Mouse (Mus musculus): Measurements from ENCODE around the gene Pald1. TPM values are rescaled to one million over a fixed set of nuclear protein-coding genes. Genes with fewer than 3 reads are reported as not detected.

The Pald1 gene
- polyA plus RNA-seq, 1 experiment from 2014 or later, result 16.1 TPM

DNA sequence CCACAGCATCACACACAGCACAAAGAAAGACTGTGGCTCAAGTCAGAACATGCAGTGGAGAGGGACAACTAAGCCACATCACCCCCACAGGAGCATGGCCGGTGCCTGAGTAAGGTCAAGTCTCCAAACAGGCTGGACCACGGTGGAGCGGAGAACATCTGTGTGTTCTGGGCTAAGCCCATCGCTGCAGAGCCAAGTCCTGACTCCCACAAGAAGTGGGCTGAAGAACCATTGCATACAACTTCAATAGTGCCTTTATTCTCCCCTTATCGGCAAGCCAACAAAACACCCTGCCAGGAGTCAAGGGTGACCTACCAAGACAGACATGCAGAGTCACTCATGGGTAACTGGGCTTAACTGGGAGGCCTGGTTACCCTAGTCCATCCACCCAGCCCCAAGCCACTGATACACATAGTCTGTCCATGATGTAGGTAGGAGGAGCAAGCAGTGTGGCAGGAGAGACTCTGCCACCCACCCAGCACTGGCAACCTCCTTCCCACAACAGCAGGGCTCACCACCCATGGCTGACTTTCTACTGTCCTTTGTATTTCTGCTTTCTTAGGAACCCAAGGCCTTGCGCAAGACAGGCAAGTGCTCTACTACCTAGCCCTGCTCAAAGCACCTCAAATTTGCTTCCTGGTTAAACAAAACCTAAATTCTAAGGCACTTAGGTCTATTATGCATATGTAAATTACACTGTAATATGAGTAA is 8.4 kb downstream of the Pald1 start:
- Histone ChIP-seq H3K4me1 (ENCODE audit: control insufficient read depth, insufficient read depth, low read length) (peaks cover 3% of the 10 kb centered on the region; the same call in 1 of the 2 replicates), H3K27ac (replicated peaks; ENCODE audit: low read depth, low read length) (no peak overlapping the region)

DNA sequence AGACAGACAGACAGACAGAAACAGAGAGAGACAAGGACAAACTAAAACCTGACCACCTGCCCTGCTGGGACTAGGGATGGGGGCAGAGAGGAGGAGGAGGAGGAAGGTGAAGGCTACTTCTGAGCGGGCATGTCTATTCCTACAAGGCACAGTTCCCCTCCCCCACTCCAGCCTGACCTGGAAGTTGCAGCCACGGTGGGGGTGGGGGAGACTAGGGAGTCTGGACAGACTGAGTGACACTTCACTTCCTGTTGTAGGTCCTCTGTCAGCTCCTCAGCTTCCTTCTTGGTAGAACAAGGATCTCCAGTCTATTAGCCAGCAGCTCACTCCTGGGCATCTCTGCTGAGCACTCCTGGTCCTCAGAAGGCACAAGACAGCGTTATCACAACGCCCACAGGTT is 9.3 kb downstream of the Pald1 start:
- peak; percentile 25 for DNase-seq (ENCODE audit: low spot score)
- Histone ChIP-seq H3K9me3 (replicated peaks; ENCODE audit: control insufficient read depth, low read length) (no peaks in the 10 kb centered on the region), H3K27ac (replicated peaks; ENCODE audit: low read depth, low read length) (no peak overlapping the region), H3K4me3 (ENCODE audit: low read depth, low read length) (no peak overlapping the region), H3K27me3 (ENCODE audit: control insufficient read depth, insufficient read depth, low read length) (no peaks in the 10 kb centered on the region), H3K9ac (replicated peaks; ENCODE audit: low read length) (no peak overlapping the region), H3K4me2 (ENCODE audit: low read depth, low read length) (no peak overlapping the region), H3K36me3 (replicated peaks; ENCODE audit: control insufficient read depth, insufficient read depth, low read depth, low read length) (no peaks in the 10 kb centered on the region), H3K4me1 (ENCODE audit: control insufficient read depth, insufficient read depth, low read length) (peaks cover 3% of the 10 kb centered on the region; the same call in 1 of the 2 replicates)
- ATAC-seq (replicated peaks; ENCODE audit: insufficient number of reproducible peaks, low FRiP score, low TSS enrichment, low read depth), result no peak
- 31% methylated on average over 4 of the region's 4 CpGs for whole genome bisulfite sequencing

More for the DNA sequence above, 8.4 kb downstream of the Pald1 start:
- ATAC-seq (replicated peaks; ENCODE audit: insufficient number of reproducible peaks, low FRiP score, low TSS enrichment, low read depth) (no peak), DNase-seq (ENCODE audit: low spot score) (no peak)
- Histone ChIP-seq H3K9ac (replicated peaks; ENCODE audit: low read length) (no peak overlapping the region), H3K36me3 (replicated peaks; ENCODE audit: control insufficient read depth, insufficient read depth, low read depth, low read length) (no peaks in the 10 kb centered on the region), H3K27me3 (ENCODE audit: control insufficient read depth, insufficient read depth, low read length) (no peaks in the 10 kb centered on the region), H3K9me3 (replicated peaks; ENCODE audit: control insufficient read depth, low read length) (no peaks in the 10 kb centered on the region), H3K4me3 (ENCODE audit: low read depth, low read length) (no peak overlapping the region), H3K4me2 (ENCODE audit: low read depth, low read length) (no peak overlapping the region)
- WGBS, result 78% methylated on average over 6 of the region's 6 CpGs

DNA sequence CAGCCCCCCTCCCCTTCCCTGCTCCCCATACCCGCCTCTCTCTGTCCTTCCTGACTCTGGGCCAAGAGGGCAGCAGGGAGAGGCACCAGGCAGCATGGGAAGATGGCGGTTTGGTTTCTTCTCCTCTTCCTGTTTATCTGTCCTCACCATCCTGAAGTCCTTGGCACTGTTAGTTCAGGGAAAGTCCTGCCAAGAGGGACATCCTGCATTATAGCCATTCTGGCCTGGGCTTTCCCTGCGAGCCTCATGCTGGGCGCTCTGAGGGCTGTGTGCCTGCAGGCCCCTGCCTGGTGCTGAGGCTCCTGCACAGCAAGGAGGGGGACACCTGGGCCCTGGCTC is 10.8 kb downstream of the Pald1 start:
- Histone ChIP-seq H3K36me3 (replicated peaks; ENCODE audit: control insufficient read depth, insufficient read depth, low read depth, low read length) (no peaks in the 10 kb centered on the region), H3K27me3 (ENCODE audit: control insufficient read depth, insufficient read depth, low read length) (no peaks in the 10 kb centered on the region), H3K27ac (replicated peaks; ENCODE audit: low read depth, low read length) (no peak overlapping the region), H3K9me3 (replicated peaks; ENCODE audit: control insufficient read depth, low read length) (no peaks in the 10 kb centered on the region), H3K9ac (replicated peaks; ENCODE audit: low read length) (no peak overlapping the region), H3K4me1 (ENCODE audit: control insufficient read depth, insufficient read depth, low read length) (peaks cover 3% of the 10 kb centered on the region; the same call in 1 of the 2 replicates), H3K4me3 (ENCODE audit: low read depth, low read length) (no peak overlapping the region), H3K4me2 (ENCODE audit: low read depth, low read length) (no peak overlapping the region)
- WGBS, result 77% methylated on average over 4 of the region's 4 CpGs
- DNase-seq (ENCODE audit: low spot score), result no peak
- ATAC-seq (replicated peaks; ENCODE audit: insufficient number of reproducible peaks, low FRiP score, low TSS enrichment, low read depth), result no peak

DNA sequence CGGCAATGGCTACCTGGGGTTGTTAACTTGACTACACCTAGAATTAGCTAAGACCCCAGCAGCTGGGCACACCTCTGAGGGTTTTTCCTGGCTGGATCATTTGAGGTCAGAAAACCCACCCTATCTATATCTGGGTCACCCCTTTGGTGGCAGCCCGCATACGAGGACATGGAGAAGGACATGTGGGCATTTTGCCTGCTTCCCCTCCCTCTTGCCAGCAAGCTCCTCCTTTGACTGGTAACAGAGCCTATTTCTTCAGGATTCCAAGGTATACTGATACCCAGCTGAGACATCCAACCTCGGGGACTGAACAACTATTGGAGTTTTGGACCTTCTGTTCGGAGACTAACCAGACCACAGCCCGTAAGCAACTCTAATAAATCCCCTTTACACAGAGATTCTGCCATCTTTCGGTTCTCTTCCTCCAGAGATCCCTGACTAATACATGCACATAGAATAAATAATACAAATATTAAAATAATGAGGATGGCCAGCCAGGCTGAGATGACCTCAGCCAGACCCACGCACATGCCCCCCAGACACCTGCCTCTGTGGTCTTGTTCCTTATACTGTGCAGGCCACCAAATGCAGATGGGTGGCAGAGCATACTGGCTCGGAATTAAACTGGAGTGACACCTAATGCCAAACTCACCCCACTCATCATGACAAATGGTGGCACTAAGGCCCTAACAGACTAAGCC is 11.3 kb downstream of the Pald1 start:
- 82% methylated on average over 9 of the region's 9 CpGs for WGBS

DNA sequence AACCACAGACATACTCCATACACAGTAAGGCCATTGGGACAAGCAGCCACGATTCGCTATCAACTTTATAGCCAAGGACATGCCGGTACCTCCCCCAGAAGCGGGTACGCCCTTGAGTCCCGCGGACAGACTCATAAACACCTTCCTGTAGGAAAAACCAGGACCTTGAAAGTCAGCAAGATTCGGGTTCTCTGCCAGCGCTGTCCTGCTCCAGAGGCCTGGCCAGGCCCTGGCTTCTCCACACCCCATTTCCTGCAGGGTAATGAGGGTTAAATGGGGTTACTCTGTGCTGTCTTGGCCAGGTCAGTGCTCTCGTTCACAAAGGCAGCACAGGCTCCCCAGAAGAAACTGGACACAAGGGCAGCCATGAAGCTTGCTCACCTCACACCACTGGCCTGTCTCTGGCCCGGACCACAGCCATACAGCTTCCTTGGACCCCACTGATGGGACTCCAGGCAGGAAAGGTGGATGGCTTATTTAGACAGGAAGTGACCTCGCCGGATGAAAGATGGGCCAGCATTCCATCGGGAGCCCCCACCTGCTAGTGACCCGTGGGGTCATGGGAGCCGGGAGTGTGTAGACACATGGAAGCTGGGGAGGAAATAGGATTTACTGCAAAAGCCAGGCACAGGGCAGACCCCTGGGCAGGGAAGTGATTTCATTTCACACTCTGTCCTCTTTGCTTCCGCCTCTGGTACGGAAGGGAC is 12.9 kb downstream of the Pald1 start:
- Histone ChIP-seq H3K36me3 (replicated peaks; ENCODE audit: control insufficient read depth, insufficient read depth, low read depth, low read length) (no peaks in the 10 kb centered on the region), H3K27ac (replicated peaks; ENCODE audit: low read depth, low read length) (no peak overlapping the region), H3K9ac (replicated peaks; ENCODE audit: low read length) (no peak overlapping the region), H3K27me3 (ENCODE audit: control insufficient read depth, insufficient read depth, low read length) (no peaks in the 10 kb centered on the region), H3K4me3 (ENCODE audit: low read depth, low read length) (no peak overlapping the region), H3K9me3 (replicated peaks; ENCODE audit: control insufficient read depth, low read length) (no peaks in the 10 kb centered on the region), H3K4me2 (ENCODE audit: low read depth, low read length) (no peak overlapping the region), H3K4me1 (ENCODE audit: control insufficient read depth, insufficient read depth, low read length) (peaks cover 3% of the 10 kb centered on the region; the same call in 1 of the 2 replicates)
- no peak for ATAC-seq (replicated peaks; ENCODE audit: insufficient number of reproducible peaks, low FRiP score, low TSS enrichment, low read depth)
- 44% methylated on average over 18 of the region's 18 CpGs for WGBS
- DNase-seq (ENCODE audit: low spot score), result peak; percentile 24

More for the DNA sequence above, 11.3 kb downstream of the Pald1 start:
- Histone ChIP-seq H3K4me1 (ENCODE audit: control insufficient read depth, insufficient read depth, low read length) (peaks cover 3% of the 10 kb centered on the region; the same call in 1 of the 2 replicates), H3K27ac (replicated peaks; ENCODE audit: low read depth, low read length) (no peak overlapping the region), H3K4me2 (ENCODE audit: low read depth, low read length) (no peak overlapping the region), H3K27me3 (ENCODE audit: control insufficient read depth, insufficient read depth, low read length) (no peaks in the 10 kb centered on the region), H3K4me3 (ENCODE audit: low read depth, low read length) (no peak overlapping the region), H3K9me3 (replicated peaks; ENCODE audit: control insufficient read depth, low read length) (no peaks in the 10 kb centered on the region), H3K9ac (replicated peaks; ENCODE audit: low read length) (no peak overlapping the region), H3K36me3 (replicated peaks; ENCODE audit: control insufficient read depth, insufficient read depth, low read depth, low read length) (no peaks in the 10 kb centered on the region)
- DNase-seq (ENCODE audit: low spot score) (no peak), ATAC-seq (replicated peaks; ENCODE audit: insufficient number of reproducible peaks, low FRiP score, low TSS enrichment, low read depth) (no peak)

DNA sequence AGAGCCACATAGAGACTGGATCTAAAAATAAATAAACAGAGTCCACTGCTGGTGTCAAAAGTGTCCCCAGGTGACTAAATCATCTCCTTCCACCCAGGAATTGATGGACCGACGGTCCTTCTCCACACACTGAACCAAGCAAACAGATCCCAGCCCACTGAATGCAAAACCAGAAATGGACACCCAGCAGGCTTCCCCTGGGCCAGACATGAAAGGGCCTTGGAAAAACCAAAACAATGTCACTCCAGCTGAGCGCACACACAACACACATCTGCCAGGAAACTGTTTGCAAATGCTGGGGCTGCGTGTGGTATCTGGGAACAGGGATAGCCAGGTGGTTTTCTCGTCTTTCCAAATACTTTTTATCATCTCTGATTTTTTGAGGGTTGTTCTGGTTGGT is 13.6 kb downstream of the Pald1 start:
- no peaks in the 10 kb centered on the region for H3K36me3 ChIP-seq (replicated peaks; ENCODE audit: control insufficient read depth, insufficient read depth, low read depth, low read length)
- peaks cover 3% of the 10 kb centered on the region; the same call in 1 of the 2 replicates for H3K4me1 ChIP-seq (ENCODE audit: control insufficient read depth, insufficient read depth, low read length)
- no peak for ATAC-seq (replicated peaks; ENCODE audit: insufficient number of reproducible peaks, low FRiP score, low TSS enrichment, low read depth)
- no peaks in the 10 kb centered on the region for H3K9me3 ChIP-seq (replicated peaks; ENCODE audit: control insufficient read depth, low read length)
- H3K27ac ChIP-seq (replicated peaks; ENCODE audit: low read depth, low read length), result no peak overlapping the region
- WGBS, result 45% methylated on average over 5 of the region's 5 CpGs
- no peak for DNase-seq (ENCODE audit: low spot score)
- no peak overlapping the region for H3K9ac ChIP-seq (replicated peaks; ENCODE audit: low read length)
- no peak overlapping the region for H3K4me3 ChIP-seq (ENCODE audit: low read depth, low read length)
- H3K4me2 ChIP-seq (ENCODE audit: low read depth, low read length), result no peak overlapping the region
- H3K27me3 ChIP-seq (ENCODE audit: control insufficient read depth, insufficient read depth, low read length), result no peaks in the 10 kb centered on the region

DNA sequence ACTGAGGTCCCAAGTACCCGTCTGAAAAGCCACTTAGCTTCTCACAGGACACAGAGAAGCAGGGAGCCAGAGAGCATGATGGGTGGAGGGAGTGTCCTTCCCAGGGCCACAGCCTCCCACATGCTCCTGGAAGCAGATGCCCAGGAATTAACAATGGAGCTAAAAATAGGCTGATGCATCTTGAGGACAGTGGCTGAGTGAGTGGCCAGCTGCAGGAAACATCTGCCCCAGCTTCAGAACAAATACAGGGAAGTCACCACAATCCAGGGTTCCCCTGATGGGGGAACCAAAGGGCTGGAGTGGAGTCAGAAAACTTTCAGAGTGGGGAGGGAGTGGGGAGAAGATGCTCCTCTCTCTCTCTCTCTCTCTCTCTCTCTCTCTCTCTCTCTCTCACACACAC is 17.4 kb downstream of the Pald1 start:
- DNase-seq (ENCODE audit: low spot score), result no peak
- H3K4me1 ChIP-seq (ENCODE audit: control insufficient read depth, insufficient read depth, low read length), result no peaks in the 10 kb centered on the region
- no peaks in the 10 kb centered on the region for H3K9me3 ChIP-seq (replicated peaks; ENCODE audit: control insufficient read depth, low read length)
- H3K9ac ChIP-seq (replicated peaks; ENCODE audit: low read length), result no peak overlapping the region
- no peak overlapping the region for H3K4me2 ChIP-seq (ENCODE audit: low read depth, low read length)
- no peak overlapping the region for H3K27ac ChIP-seq (replicated peaks; ENCODE audit: low read depth, low read length)
- H3K4me3 ChIP-seq (ENCODE audit: low read depth, low read length), result no peak overlapping the region
- ATAC-seq (replicated peaks; ENCODE audit: insufficient number of reproducible peaks, low FRiP score, low TSS enrichment, low read depth), result no peak
- H3K27me3 ChIP-seq (ENCODE audit: control insufficient read depth, insufficient read depth, low read length), result no peaks in the 10 kb centered on the region
- H3K36me3 ChIP-seq (replicated peaks; ENCODE audit: control insufficient read depth, insufficient read depth, low read depth, low read length), result no peaks in the 10 kb centered on the region
- WGBS, result 39% methylated on average over 1 of the region's 1 CpGs

DNA sequence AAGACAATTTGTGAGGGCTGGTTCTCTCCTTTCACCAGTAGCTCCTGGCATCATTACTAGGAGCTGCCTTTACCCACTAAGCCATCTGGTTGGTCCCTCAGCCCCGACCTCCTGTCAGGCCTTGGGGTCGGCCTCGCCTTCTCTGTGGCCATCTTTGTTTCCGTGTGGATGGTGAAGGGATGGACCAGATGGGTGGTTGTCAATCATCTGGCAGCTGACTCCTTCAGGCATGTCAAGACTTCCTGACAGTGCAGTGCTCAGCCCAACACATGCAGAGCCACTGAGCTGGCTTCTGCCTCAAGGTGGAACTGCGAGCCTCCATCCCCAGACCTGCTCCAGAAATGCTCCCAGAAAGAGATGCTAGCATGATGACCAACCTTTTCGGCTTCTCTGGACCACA is 18.9 kb downstream of the Pald1 start:
- no peaks in the 10 kb centered on the region for H3K27me3 ChIP-seq (ENCODE audit: control insufficient read depth, insufficient read depth, low read length)
- no peak overlapping the region for H3K4me3 ChIP-seq (ENCODE audit: low read depth, low read length)
- H3K36me3 ChIP-seq (replicated peaks; ENCODE audit: control insufficient read depth, insufficient read depth, low read depth, low read length), result no peaks in the 10 kb centered on the region
- no peaks in the 10 kb centered on the region for H3K9me3 ChIP-seq (replicated peaks; ENCODE audit: control insufficient read depth, low read length)
- H3K9ac ChIP-seq (replicated peaks; ENCODE audit: low read length), result no peak overlapping the region
- 90% methylated on average over 6 of the region's 6 CpGs for WGBS
- H3K4me1 ChIP-seq (ENCODE audit: control insufficient read depth, insufficient read depth, low read length), result no peaks in the 10 kb centered on the region
- no peak for ATAC-seq (replicated peaks; ENCODE audit: insufficient number of reproducible peaks, low FRiP score, low TSS enrichment, low read depth)
- no peak for DNase-seq (ENCODE audit: low spot score)
- no peak overlapping the region for H3K27ac ChIP-seq (replicated peaks; ENCODE audit: low read depth, low read length)
- H3K4me2 ChIP-seq (ENCODE audit: low read depth, low read length), result no peak overlapping the region
